Mouse (Mus musculus) MEL (cell line): ENCODE measurements at regions not wholly inside any gene's neighbourhood (a gene's known extent, or its start where the extent isn't known, plus 50 kb on each side); places are given as distances from the start of the nearest gene placed in this dataset.

Experiments
- DNase-seq: peaks from one replicate; pipeline ENCODE4 v3.0.0; 2011; ENCODE audit warnings: low read depth, low spot score
- H3K27ac ChIP-seq: 2 replicates; pipeline ENCODE4 v1.5.1; 2012; ENCODE audit warnings: low read depth, mild to moderate bottlenecking, control low read depth, low read length, moderate library complexity; ENCODE audit not compliant: control insufficient read depth
- H3K27me3 ChIP-seq, 2 experiments: fragments of 150-350 bp in 1 of 2; sonication (generic) in 1 of 2; 2 replicates each; pipeline ENCODE4 v1.6.1; 2012; ENCODE audit warnings: low read length in 2 of 2, mild to moderate bottlenecking in 2 of 2, improper control_type of control experiment in 1 of 2, moderate library complexity in 1 of 2; ENCODE audit not compliant: insufficient read depth in 2 of 2, control insufficient read depth in 1 of 2
- H3K36me3 ChIP-seq, 2 experiments: 2 replicates each; pipeline ENCODE4 v1.6.1; 2012 to 2014; ENCODE audit warnings: low read length in 2 of 2, improper control_type of control experiment in 1 of 2, inconsistent platforms in 1 of 2, mild to moderate bottlenecking in 1 of 2; ENCODE audit not compliant: insufficient read depth in 2 of 2, control insufficient read depth in 1 of 2
- H3K4me1 ChIP-seq, 2 experiments: fragments of 150-350 bp in 1 of 2; sonication (generic) in 1 of 2; 2 replicates each; pipeline ENCODE4 v1.6.1; 2012; ENCODE audit warnings: low read length in 2 of 2, improper control_type of control experiment in 1 of 2, mild to moderate bottlenecking in 1 of 2; ENCODE audit not compliant: insufficient read depth in 2 of 2, control insufficient read depth in 1 of 2
- H3K4me3 ChIP-seq, 2 experiments: fragments of 150-350 bp in 1 of 2; sonication (generic) in 1 of 2; 2 replicates each; pipeline ENCODE4 v1.5.1; 2012; ENCODE audit warnings: low read depth in 2 of 2, low read length in 2 of 2, mild to moderate bottlenecking in 2 of 2, moderate library complexity in 2 of 2, control low read depth in 1 of 2, improper control_type of control experiment in 1 of 2; ENCODE audit not compliant: control insufficient read depth in 1 of 2, insufficient read depth in 1 of 2
- H3K79me2 ChIP-seq: 2 replicates; pipeline ENCODE4 v1.6.1; 2012; ENCODE audit warnings: mild to moderate bottlenecking, low read length, moderate library complexity; ENCODE audit not compliant: control insufficient read depth, poor library complexity, insufficient read depth
- H3K9ac ChIP-seq: 2 replicates; pipeline ENCODE4 v1.6.1; 2012; ENCODE audit warnings: low read depth, mild to moderate bottlenecking, control low read depth, low read length, moderate library complexity; ENCODE audit not compliant: control insufficient read depth, poor library complexity, severe bottlenecking
- H3K9me3 ChIP-seq: fragments of 150-350 bp; sonication (generic); replicated peaks from 2 replicates; pipeline ENCODE4 v1.6.1; 2012; ENCODE audit warnings: mild to moderate bottlenecking, low read length, improper control_type of control experiment, moderate library complexity; ENCODE audit not compliant: insufficient read depth
- BHLHE40 ChIP-seq: IDR thresholded peaks from 2 replicates; pipeline ENCODE4 v1.6.1; 2012; ENCODE audit warnings: low read depth, mild to moderate bottlenecking, inconsistent platforms, low read length, improper control_type of control experiment, borderline replicate concordance
- CHD1 ChIP-seq: IDR thresholded peaks from 2 replicates; pipeline ENCODE4 v1.6.1; 2012; ENCODE audit warnings: low read depth, mild to moderate bottlenecking, inconsistent platforms, low read length, improper control_type of control experiment
- E2F4 ChIP-seq: IDR thresholded peaks from 2 replicates; pipeline ENCODE4 v1.6.1; 2011; ENCODE audit warnings: low read depth, low read length, improper control_type of control experiment, borderline replicate concordance
- ELF1 ChIP-seq: IDR thresholded peaks from 2 replicates; pipeline ENCODE4 v1.6.1; 2014; ENCODE audit warnings: low read depth, mild to moderate bottlenecking, inconsistent platforms, low read length, improper control_type of control experiment, moderate library complexity
- EP300 ChIP-seq, 2 experiments: IDR thresholded peaks; 2 replicates each; pipeline ENCODE4 v1.6.1; 2011; ENCODE audit warnings: improper control_type of control experiment in 2 of 2, low read length in 2 of 2, low read depth in 1 of 2, mild to moderate bottlenecking in 1 of 2
- ETS1 ChIP-seq: IDR thresholded peaks from 2 replicates; pipeline ENCODE4 v1.6.1; 2012; ENCODE audit warnings: low read depth, mild to moderate bottlenecking, inconsistent platforms, low read length, improper control_type of control experiment, moderate library complexity
- GABPA ChIP-seq: IDR thresholded peaks from 2 replicates; pipeline ENCODE4 v1.6.1; 2012; ENCODE audit warnings: low read depth, mild to moderate bottlenecking, inconsistent platforms, low read length, improper control_type of control experiment, moderate library complexity
- GATA1 ChIP-seq: IDR thresholded peaks from 2 replicates; pipeline ENCODE4 v1.6.1; 2011; ENCODE audit warnings: low read depth, low read length, improper control_type of control experiment
- JUND ChIP-seq: IDR thresholded peaks from 2 replicates; pipeline ENCODE4 v1.6.1; 2011; ENCODE audit warnings: low read depth, mild to moderate bottlenecking, improper control_type of control experiment, low read length
- MAFK ChIP-seq: IDR thresholded peaks from 2 replicates; pipeline ENCODE4 v1.6.1; 2011; ENCODE audit warnings: low read depth, mild to moderate bottlenecking, low read length, improper control_type of control experiment, borderline replicate concordance
- MXI1 ChIP-seq: IDR thresholded peaks from 2 replicates; pipeline ENCODE4 v1.6.1; 2011; ENCODE audit warnings: mild to moderate bottlenecking, low read depth, low read length, improper control_type of control experiment
- NELFE ChIP-seq: IDR thresholded peaks from 2 replicates; pipeline ENCODE4 v1.6.1; 2011; ENCODE audit warnings: low read depth, low read length, improper control_type of control experiment
- NRF1 ChIP-seq: IDR thresholded peaks from 2 replicates; pipeline ENCODE4 v1.6.1; 2014; ENCODE audit warnings: low read depth, mild to moderate bottlenecking, inconsistent platforms, low read length, improper control_type of control experiment, moderate library complexity; ENCODE audit not compliant: poor library complexity, insufficient read depth, severe bottlenecking
- POLR2A ChIP-seq, 2 experiments: IDR thresholded peaks; 2 replicates each; pipeline ENCODE4 v1.6.1; 2011 to 2012; ENCODE audit warnings: low read length in 2 of 2, mild to moderate bottlenecking in 2 of 2, control low read depth in 1 of 2, improper control_type of control experiment in 1 of 2, low read depth in 1 of 2, moderate library complexity in 1 of 2; ENCODE audit not compliant: control insufficient read depth in 1 of 2, insufficient read depth in 1 of 2, poor library complexity in 1 of 2
- POLR2AphosphoS2 ChIP-seq: IDR thresholded peaks from 2 replicates; pipeline ENCODE4 v1.6.1; 2011; ENCODE audit warnings: low read length, improper control_type of control experiment
- POLR2AphosphoS5 ChIP-seq: IDR thresholded peaks from 2 replicates; pipeline ENCODE4 v1.6.1; 2012; ENCODE audit warnings: low read depth, borderline replicate concordance, mild to moderate bottlenecking, inconsistent platforms, low read length, moderate library complexity, mixed read lengths
- SIN3A ChIP-seq: IDR thresholded peaks from 2 replicates; pipeline ENCODE4 v1.6.1; 2012; ENCODE audit warnings: low read length, improper control_type of control experiment, inconsistent platforms
- SMC3 ChIP-seq: IDR thresholded peaks from 2 replicates; pipeline ENCODE4 v1.6.1; 2011; ENCODE audit warnings: low read depth, low read length, improper control_type of control experiment
- TAL1 ChIP-seq: IDR thresholded peaks from 2 replicates; pipeline ENCODE4 v1.6.1; 2012; ENCODE audit warnings: mild to moderate bottlenecking, inconsistent platforms, low read length, moderate library complexity, mixed read lengths
- TBP ChIP-seq: IDR thresholded peaks from 2 replicates; pipeline ENCODE4 v1.8.0; 2011; ENCODE audit warnings: low read depth, low read length, improper control_type of control experiment
- TCF12 ChIP-seq: IDR thresholded peaks from 2 replicates; pipeline ENCODE4 v1.6.1; 2014; ENCODE audit warnings: low read depth, mild to moderate bottlenecking, inconsistent platforms, low read length, improper control_type of control experiment, moderate library complexity
- UBTF ChIP-seq: IDR thresholded peaks from 2 replicates; pipeline ENCODE4 v1.6.1; 2012; ENCODE audit warnings: low read depth, mild to moderate bottlenecking, inconsistent platforms, low read length, improper control_type of control experiment, moderate library complexity, borderline replicate concordance; ENCODE audit not compliant: insufficient read depth
- USF2 ChIP-seq, 2 experiments: IDR thresholded peaks; 2 replicates each; pipeline ENCODE4 v1.6.1; 2011 to 2012; ENCODE audit warnings: improper control_type of control experiment in 2 of 2, low read length in 2 of 2, borderline replicate concordance in 1 of 2, inconsistent platforms in 1 of 2, low read depth in 1 of 2, mild to moderate bottlenecking in 1 of 2; ENCODE audit not compliant: insufficient read depth in 1 of 2

- no peak for TF ChIP-seq BHLHE40
- TF ChIP-seq CHD1, result no peak
- no peak for TF ChIP-seq MAFK
- no peak for TF ChIP-seq JUND
- TF ChIP-seq UBTF, result no peak
These were observed 153.4 kb downstream of the Etnk1 start (continued) for GRCm38 (mm10) chr6:143320426-143320825.

- no peaks in the 10 kb centered on the region for H3K9me3 ChIP-seq
- no peak overlapping the region for H3K27ac ChIP-seq
- peaks cover 0 to 5% of the 10 kb centered on the region in 2 experiments; a peak in 1 of 4 replicates for H3K4me1 ChIP-seq
- no peaks in the 10 kb centered on the region for H3K27me3 ChIP-seq
- H3K36me3 ChIP-seq, result no peaks in the 10 kb centered on the region
- no peaks in the 10 kb centered on the region for H3K79me2 ChIP-seq
- H3K9ac ChIP-seq, result no peak overlapping the region
- TF ChIP-seq CHD1 (no peak), SMC3 (no peak), GATA1 (no peak)
- TF ChIP-seq, all 39 proteins: peak for 0
- H3K4me3 ChIP-seq, result no peak overlapping the region
- DNase-seq, result no peak
These were observed 157.6 kb downstream of the Etnk1 start for GRCm38 (mm10) chr6:143324636-143325035.

- Histone ChIP-seq H3K4me3 (peak overlapping the region; percentile 81 to 89), H3K4me1 (peaks cover 0 to 5% of the 10 kb centered on the region in 2 experiments; a peak in 1 of 4 replicates), H3K27ac (peak overlapping the region; percentile 68), H3K27me3 (no peaks in the 10 kb centered on the region), H3K9ac (peak overlapping the region; percentile 73), H3K36me3 (no peaks in the 10 kb centered on the region)
- no peak for TF ChIP-seq POLR2AphosphoS5
- TF ChIP-seq CHD1, result no peak
- TF ChIP-seq EP300 (IDR thresholded peaks at IDR 0.05; ENCODE audit: low read depth in 1 of 2, low read length in 2 of 2), result peak in 1 of 2 experiments; percentile 44; a peak in 1 of 4 replicates
- TF ChIP-seq POLR2AphosphoS2, result peak; percentile 69; the same call in 1 of the 2 replicates
- no peak for TF ChIP-seq TAL1
- peak; percentile 35; the same call in 1 of the 2 replicates for TF ChIP-seq GABPA
- TF ChIP-seq NRF1, result no peak
- peak; percentile 42; the same call in 1 of the 2 replicates for TF ChIP-seq ETS1
- no peak for TF ChIP-seq E2F4
- TF ChIP-seq TBP, result peak; percentile 59
- peak; percentile 60 for TF ChIP-seq MXI1
- peak; percentile 68 for TF ChIP-seq NELFE
- TF ChIP-seq POLR2A (IDR thresholded peaks at IDR 0.05; ENCODE audit: control insufficient read depth in 1 of 2, insufficient read depth in 1 of 2, low read depth in 1 of 2, low read length in 2 of 2, poor library complexity in 1 of 2), result peak in 1 of 2 experiments; percentile 78; a peak in 2 of 4 replicates
- peak; percentile 40 for TF ChIP-seq TCF12
- no peak for TF ChIP-seq JUND
- no peak for TF ChIP-seq USF2 (IDR thresholded peaks at IDR 0.05; ENCODE audit: borderline replicate concordance in 1 of 2, insufficient read depth in 1 of 2, low read depth in 1 of 2, low read length in 2 of 2)
- peak; percentile 69 for TF ChIP-seq SIN3A
- TF ChIP-seq ELF1, result no peak
- TF ChIP-seq, all 39 proteins: peak for 10
- no peaks in the 10 kb centered on the region for H3K9me3 ChIP-seq
- no peaks in the 10 kb centered on the region for H3K79me2 ChIP-seq
- DNase-seq, result peak; percentile 93
These were observed 160.1 kb downstream of the Etnk1 start for GRCm38 (mm10) chr6:143326956-143327722.
